In the genomic region with DNA sequence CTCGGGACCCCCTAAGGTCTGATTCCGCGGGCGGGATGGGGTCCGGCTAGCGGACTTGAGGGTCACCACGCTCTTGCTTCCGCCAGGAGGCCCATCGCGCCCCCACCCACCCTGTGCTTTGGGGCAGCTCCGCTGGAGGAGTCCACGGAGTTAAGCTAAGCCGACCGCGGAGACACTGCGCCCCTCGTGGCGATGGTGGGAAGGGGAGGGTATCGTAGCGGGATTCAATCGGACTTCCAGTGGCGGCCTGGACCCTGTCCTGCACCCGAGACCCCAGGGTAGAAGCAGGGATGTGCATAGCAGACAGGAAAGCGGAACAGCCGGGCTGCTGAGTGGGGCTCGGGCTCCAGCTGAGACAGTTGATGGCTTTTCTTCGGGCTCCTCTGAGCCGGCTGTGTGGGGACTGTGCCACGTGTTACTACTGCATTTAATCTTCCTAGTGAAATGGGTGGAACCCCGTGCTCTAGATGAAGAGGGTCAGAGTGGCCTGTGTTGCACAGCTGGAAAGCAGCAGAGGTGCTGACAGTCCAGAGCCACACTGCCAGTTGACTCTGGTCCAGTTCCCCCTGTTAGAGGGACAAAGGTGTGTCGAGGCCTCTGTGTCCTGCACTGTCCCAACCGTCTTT, we compare ENCODE assay signal across 8 mouse cellular contexts. TPM values are rescaled to one million over a fixed set of nuclear protein-coding genes. Genes with fewer than 3 reads are reported as not detected.
DNase-seq lines count a peak whose midpoint lies in the region; ATAC-seq lines count a peak whose summit lies in the region.

No protein-coding gene starts in this region.

- 14% methylated on average over 14 of the region's 32 CpGs for WGBS in embryonic facial prominence, embryonic 14.5 days
- WGBS in heart, embryonic 11.5 days (ENCODE audit: insufficient replicate concordance) = 5% methylated on average over 32 of the region's 32 CpGs
- WGBS in kidney, embryonic 16.5 days = 4% methylated on average over 32 of the region's 32 CpGs
- WGBS in liver, embryonic 12.5 days (ENCODE audit: insufficient replicate concordance) = 5% methylated on average over 32 of the region's 32 CpGs

- H3K27ac ChIP-seq in embryonic facial prominence, embryonic 14.5 days (replicated peaks; ENCODE audit: low read depth, low read length) = peak overlapping the region; percentile 72
- H3K27ac ChIP-seq in heart, embryonic 11.5 days (ENCODE audit: low read depth, low read length) = no peak overlapping the region
- H3K27ac ChIP-seq in kidney, embryonic 16.5 days (ENCODE audit: low read length) = no peak overlapping the region
- no peak overlapping the region for H3K27ac ChIP-seq in liver, embryonic 12.5 days

- H3K36me3 ChIP-seq in embryonic facial prominence, embryonic 14.5 days (ENCODE audit: control insufficient read depth, insufficient read depth, low read length) = no peaks in the 10 kb centered on the region
- no peaks in the 10 kb centered on the region for H3K36me3 ChIP-seq in heart, embryonic 11.5 days (ENCODE audit: control insufficient read depth, insufficient read depth, low read length)
- no peaks in the 10 kb centered on the region for H3K36me3 ChIP-seq in kidney, embryonic 16.5 days (ENCODE audit: insufficient read depth, low read length)
- H3K36me3 ChIP-seq in liver, embryonic 12.5 days = no peaks in the 10 kb centered on the region

- H3K4me2 ChIP-seq in embryonic facial prominence, embryonic 14.5 days (ENCODE audit: low read depth, low read length) = peak overlapping the region; percentile 95
- peak overlapping the region; percentile 96 for H3K4me2 ChIP-seq in heart, embryonic 11.5 days
- peak overlapping the region; percentile 93 for H3K4me2 ChIP-seq in kidney, embryonic 16.5 days (replicated peaks; ENCODE audit: low read depth, low read length)
- H3K4me2 ChIP-seq in liver, embryonic 12.5 days = peak overlapping the region; percentile 64

- H3K9me3 ChIP-seq in embryonic facial prominence, embryonic 14.5 days (ENCODE audit: control insufficient read depth, low read length) = no peaks in the 10 kb centered on the region
- no peaks in the 10 kb centered on the region for H3K9me3 ChIP-seq in heart, embryonic 11.5 days (replicated peaks; ENCODE audit: control insufficient read depth, low read length)
- no peaks in the 10 kb centered on the region for H3K9me3 ChIP-seq in kidney, embryonic 16.5 days (ENCODE audit: low read length)
- H3K9me3 ChIP-seq in liver, embryonic 12.5 days (replicated peaks) = no peaks in the 10 kb centered on the region

- H3K27me3 ChIP-seq in embryonic facial prominence, embryonic 14.5 days (replicated peaks; ENCODE audit: control insufficient read depth, insufficient read depth, low read length) = peaks cover 17% of the 10 kb centered on the region
- peaks cover 39% of the 10 kb centered on the region for H3K27me3 ChIP-seq in heart, embryonic 11.5 days (ENCODE audit: control insufficient read depth, insufficient read depth, low read length)
- peaks cover 21% of the 10 kb centered on the region for H3K27me3 ChIP-seq in kidney, embryonic 16.5 days (ENCODE audit: insufficient read depth, low read length)
- peaks cover 96% of the 10 kb centered on the region for H3K27me3 ChIP-seq in liver, embryonic 12.5 days (replicated peaks)

- H3K9ac ChIP-seq in embryonic facial prominence, embryonic 14.5 days (ENCODE audit: low read depth, low read length) = peak overlapping the region; percentile 75
- H3K9ac ChIP-seq in heart, embryonic 11.5 days (ENCODE audit: low read depth, low read length) = peak overlapping the region; percentile 73
- peak overlapping the region; percentile 53 for H3K9ac ChIP-seq in kidney, embryonic 16.5 days (replicated peaks; ENCODE audit: low read length)
- no peak overlapping the region for H3K9ac ChIP-seq in liver, embryonic 12.5 days

- ATAC-seq in embryonic facial prominence, embryonic 14.5 days (ENCODE audit: low read depth) = peak; percentile 75
- peak; percentile 39; the same call in 1 of the 2 replicates for ATAC-seq in heart, embryonic 11.5 days (replicated peaks; ENCODE audit: insufficient number of reproducible peaks, low FRiP score, low TSS enrichment)
- peak; percentile 36 for ATAC-seq in kidney, embryonic 16.5 days (ENCODE audit: low FRiP score, low TSS enrichment)
- ATAC-seq in liver, embryonic 12.5 days = peak; percentile 28; the same call in 1 of the 2 replicates

- H3K4me3 ChIP-seq in embryonic facial prominence, embryonic 14.5 days (ENCODE audit: low read depth, low read length) = peak overlapping the region; percentile 64
- H3K4me3 ChIP-seq in heart, embryonic 11.5 days (ENCODE audit: low read depth, low read length) = peak overlapping the region; percentile 61
- H3K4me3 ChIP-seq in kidney, embryonic 16.5 days (ENCODE audit: low read length) = peak overlapping the region; percentile 56
- peak overlapping the region; percentile 44 for H3K4me3 ChIP-seq in liver, embryonic 12.5 days

- DNase-seq in left cerebral cortex, adult 18-20 months (ENCODE audit: low spot score in 2 of 2) = peak; percentile 79 to 82
- no peak for DNase-seq in left cerebral cortex, adult 11 months (ENCODE audit: low spot score)
- DNase-seq in embryonic facial prominence, embryonic 14.5 days (ENCODE audit: low spot score) = peak; percentile 76
- DNase-seq in naive thymus-derived CD4-positive, alpha-beta T cell, adult 2 months (ENCODE audit: low read depth) = peak; percentile 36
- peak; percentile 87 for DNase-seq in testis, postnatal 10 days (ENCODE audit: low spot score)

- H3K4me1 ChIP-seq in embryonic facial prominence, embryonic 14.5 days (ENCODE audit: control insufficient read depth, insufficient read depth, low read length) = peaks cover 4% of the 10 kb centered on the region; the same call in 1 of the 2 replicates
- H3K4me1 ChIP-seq in heart, embryonic 11.5 days (ENCODE audit: control insufficient read depth, insufficient read depth, low read length) = peaks cover 25% of the 10 kb centered on the region
- peaks cover 15% of the 10 kb centered on the region; the same call in 1 of the 2 replicates for H3K4me1 ChIP-seq in kidney, embryonic 16.5 days (ENCODE audit: insufficient read depth, low read length)
- H3K4me1 ChIP-seq in liver, embryonic 12.5 days = no peaks in the 10 kb centered on the region

RNA-seq across cellular contexts. Expression of gene Zfpm1, which starts 51.1 kb away (rescaled TPM):
- 10 to 100 TPM; 35.6 to 37.5 TPM for total RNA-seq in left cerebral cortex, adult 18-20 months (2021)
- 1.7 and 1.9 TPM in 2 replicates for polyA plus RNA-seq in embryonic facial prominence, embryonic 14.5 days (2014; fragmentation: Nextera tagmentation; extraction: Ambion mirVana)
- polyA plus RNA-seq in heart, embryonic 11.5 days (2014; fragmentation: Nextera tagmentation; extraction: Ambion mirVana) = 6.9 and 7.9 TPM in 2 replicates
- polyA plus RNA-seq in kidney, embryonic 16.5 days (2015; fragmentation: Nextera tagmentation; extraction: Ambion mirVana) = 1.5 and 1.6 TPM in 2 replicates
- 27.6 and 28.4 TPM in 2 replicates for polyA plus RNA-seq in liver, embryonic 12.5 days (2016; fragmentation: Nextera tagmentation; extraction: Ambion mirVana)
